Mouse (Mus musculus) lung, adult 18-20 months (tissue): Measurements from ENCODE around the gene Ncdn.

Experiments
- DNase-seq, 2 experiments: peaks; one replicate each; pipeline ENCODE4 v3.0.0; 2022; ENCODE audit warnings: mixed read lengths in 2 of 2

The Ncdn gene

DNA sequence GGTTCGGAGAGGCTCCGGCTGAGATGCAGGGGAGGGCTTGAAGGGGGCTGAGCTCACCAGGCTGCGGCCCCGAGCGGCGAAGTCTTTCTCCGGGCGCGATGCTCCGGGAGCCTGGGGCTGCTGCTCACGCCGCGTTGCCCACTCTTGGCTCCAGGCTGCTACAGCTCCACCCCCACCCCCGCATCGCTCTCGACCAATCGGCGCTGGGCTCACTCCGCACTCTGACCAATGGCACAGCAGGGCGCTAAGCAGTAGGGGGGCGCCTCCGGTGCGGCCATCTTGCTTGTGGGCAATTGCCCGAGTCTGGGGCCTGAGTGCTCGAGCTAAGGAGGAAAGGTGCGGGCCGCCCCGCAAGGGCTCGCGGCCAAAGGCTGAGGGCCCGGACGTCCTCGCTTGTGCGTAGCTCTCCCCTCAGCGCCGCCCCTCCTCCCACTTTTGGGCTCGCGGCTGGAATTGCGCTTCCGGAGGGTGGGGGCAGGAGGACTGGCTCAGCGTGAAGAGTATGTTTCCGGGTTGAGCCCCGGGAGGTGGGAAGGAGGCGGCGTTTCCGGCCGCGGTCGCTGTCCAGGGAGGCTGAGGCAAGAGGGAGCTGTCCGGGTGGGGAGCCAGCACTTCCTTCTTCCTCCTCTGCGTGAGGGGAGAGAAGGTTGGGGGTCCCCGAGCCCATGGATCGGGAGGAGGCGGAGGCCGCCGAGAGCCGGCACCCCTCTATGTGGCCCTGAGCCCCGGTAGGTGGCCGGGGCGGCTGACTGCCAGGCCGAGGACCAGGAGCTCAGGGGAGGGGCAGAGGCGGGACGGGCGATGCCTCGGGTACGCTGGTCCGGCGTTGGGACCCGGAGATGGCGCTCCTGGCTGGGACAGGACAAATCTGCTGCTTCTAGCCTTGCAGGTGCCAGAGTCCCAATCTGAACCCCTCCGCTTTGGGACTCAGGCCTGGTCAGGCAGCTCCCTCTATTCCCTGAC lies at the start of gene Ncdn, which contains the start of gene AU040320:
Gene Ncdn, minus strand, starts transcription at position 171 of the 963 bp plus-strand sequence.
Gene AU040320, plus strand, starts transcription at position 277 of the 963 bp plus-strand sequence.
- DNase-seq: peak; percentile 96 to 97

DNA sequence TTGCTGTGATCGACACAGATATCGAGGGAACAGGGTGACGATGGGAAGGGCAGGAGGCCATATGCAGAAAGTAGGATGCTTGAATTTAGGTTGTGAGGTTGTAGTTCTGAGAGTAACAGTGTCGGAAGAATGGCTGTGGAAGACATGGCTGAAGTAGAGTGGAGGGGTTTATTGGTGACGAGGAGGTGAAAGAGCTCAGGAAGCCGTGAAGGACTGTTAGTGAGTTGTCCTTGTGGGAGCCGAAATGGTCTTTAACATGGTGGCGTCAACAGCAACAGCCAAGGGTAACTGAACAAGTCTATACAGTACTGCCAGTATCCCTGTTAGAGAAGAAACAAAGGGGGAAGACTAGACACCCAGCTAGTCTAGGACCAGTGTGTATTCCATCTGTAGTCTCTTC lies 48.9 kb upstream of the Ncdn start:
- DNase-seq: no peak

DNA sequence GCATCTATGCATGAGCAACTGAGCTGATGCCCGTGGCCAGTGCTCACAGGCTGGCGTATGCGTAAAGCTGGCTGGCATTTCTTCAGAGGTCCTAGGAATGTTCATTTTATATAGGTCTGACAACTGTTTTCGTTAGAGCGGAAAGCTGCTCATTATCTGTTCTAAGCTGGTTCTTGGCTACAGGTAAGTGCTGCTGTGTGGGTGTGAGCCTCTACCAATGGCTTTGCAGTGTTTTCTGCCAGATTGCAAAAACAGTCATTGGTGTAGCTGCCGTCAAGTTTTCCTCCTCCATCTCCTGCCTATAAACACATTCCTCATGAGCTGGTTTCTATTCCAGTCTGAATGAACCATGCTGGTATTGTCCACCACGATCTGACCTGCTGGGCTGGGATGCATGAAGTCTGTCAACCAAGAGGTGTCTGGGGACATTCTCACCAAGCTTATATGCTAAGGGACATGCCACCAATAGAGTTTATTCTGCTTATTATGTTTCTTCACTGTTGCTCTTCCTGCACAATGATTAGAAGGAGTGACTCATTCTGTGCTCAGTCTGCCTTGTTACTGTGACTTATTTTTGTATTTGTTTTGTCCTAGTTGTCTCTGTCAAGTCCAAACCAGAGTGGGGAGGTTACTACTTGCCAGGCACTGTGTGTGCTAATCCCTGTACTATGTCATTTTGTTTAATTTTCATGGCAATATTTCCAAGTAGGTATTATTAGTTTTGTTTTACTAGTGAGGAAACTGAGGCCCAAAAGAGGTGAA lies 39.3 kb upstream of the Ncdn start:
- DNase-seq: no peak

DNA sequence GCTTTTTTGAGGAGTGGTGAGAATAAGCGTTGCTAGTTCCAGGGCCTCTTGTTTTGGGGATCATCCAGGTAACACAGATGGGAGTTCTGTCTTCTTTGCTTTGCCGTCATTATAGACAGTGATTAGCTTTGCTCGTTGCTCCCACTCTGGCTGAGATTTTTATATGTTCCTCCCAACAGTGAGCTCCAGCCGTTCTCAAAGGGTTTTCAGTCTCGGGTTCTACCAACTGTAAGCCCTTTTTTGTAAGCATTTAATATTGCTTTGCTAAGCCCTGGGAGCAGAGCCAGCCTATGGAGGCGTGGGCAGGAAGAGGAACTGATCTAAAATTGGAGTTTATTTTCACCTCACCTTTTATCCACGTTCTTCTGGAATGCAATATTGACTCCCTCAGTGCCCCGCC lies 29.8 kb upstream of the Ncdn start:
- peak in 1 of 2 experiments; percentile 7 for DNase-seq

DNA sequence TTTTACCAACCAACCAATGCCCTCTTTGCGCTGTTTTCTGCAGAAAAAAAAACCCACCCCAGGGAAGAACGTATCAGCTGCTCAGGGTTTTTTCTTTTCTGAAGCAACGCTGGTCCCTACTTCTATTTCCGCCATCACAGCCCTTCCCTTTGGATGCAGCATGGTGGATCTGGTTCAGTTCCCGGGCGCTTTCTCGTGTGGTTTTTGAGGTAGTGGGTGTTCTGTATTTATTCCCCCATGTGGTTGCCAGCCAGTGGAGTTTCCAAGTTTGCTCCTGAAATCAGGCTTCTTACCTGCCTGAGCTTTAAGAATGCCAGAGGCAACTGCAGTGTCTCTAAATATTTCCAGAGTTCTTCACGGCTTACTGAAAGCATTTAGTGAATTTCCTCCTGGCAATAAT lies 29.3 kb upstream of the Ncdn start:
- no peak for DNase-seq

DNA sequence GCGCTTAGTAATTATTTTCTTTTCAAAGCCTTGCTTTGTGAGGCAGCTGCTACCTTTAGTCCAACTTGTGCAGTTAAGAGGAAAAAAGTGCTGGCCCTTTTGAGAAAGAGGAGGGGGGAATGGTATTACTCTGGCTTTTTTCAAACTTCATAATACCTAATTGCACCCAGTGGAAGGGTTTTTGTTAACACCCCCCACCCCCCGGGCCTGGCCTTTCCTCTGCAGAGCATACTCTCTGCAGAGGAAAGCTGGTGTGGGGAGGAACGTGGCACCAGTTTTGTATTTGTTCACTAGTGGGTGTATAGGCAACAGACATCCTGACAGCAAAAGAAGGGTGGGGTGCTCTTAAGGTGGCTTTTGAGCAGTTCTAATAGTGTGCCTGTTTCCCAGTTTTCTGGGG lies 28.6 kb upstream of the Ncdn start:
- no peak for DNase-seq

DNA sequence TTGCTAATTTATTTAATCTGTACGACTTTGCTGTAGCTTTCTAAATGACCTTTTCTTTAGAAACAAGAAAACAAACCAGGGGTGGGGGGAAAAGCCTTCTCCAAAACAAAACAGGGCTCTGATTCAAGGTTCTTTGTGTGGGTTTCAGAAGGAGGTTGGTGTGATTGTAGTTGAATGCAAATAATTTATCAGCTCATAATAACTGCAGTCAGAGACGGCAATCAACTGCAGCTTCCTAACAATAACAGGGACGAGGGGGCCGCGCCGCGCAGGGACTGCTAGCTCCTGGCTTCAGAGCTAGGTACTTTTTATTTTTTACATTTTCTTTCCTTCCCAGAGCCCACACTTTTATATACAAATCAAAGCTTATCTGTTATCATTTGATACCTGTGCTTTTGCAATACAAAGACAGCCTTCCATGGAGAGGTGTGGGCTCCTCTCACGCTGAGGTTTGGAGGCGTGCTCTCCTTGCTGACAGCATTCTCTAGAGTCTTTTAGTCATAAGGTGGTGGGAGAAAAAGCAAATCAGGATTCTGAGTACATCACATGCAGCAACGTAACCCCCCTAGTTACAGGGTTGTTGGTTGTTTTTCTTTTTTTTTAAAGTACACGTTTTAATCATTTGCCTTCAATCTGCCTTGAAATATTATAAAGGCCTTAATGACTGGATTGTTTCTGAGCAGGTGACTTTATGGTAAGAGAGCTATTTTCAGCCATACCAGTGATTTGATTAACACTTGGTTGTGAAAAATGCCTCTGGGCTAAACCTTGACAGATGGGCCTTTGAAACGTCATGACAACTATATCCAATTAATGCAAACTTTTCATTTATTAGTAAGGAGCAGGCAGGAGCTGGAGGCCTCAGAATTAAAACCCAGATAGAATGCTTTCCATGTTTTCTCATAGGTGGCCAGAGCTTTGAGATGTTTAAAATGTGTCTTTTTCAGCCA lies 26.9 kb upstream of the Ncdn start:
- DNase-seq: no peak

DNA sequence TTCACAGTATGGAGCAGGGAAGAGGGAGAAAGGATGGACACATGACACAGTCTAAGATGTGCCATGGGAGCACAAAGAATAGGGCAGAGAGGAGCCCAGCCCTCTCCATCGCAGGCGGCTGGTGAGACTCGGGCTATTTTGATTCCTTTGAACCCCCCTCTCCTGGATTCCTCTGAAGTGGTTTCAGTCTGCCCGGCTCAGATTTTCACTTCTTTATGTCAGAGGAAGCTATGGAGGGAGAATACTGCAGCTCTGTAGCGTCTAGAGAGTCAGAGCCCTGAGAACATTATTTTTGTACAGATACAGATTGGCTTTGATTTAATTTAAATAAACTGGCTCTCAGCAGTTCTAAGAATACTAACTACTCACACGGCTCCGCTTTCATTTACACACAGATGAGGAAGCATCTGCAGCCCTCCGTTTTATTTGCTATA lies 25.9 kb upstream of the Ncdn start:
- no peak for DNase-seq

DNA sequence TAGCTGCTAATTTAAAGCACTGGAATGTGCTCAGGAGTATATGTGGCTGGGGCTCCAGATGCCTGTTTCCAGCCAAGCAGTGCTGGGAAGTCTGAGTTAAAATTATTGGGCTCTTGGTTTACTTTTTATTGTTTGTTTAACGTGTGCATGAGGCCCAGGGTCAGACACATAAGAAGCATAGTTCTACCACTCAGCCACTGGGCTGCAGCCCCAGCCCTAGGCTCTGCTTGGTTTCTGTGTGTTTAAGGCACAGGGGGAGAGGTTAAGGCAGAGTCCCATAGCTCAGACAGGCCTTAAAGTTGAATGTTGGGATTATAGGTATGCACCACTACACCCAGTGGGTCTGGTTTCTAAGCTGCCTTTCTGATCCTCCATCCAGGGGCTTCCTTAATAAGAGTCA lies 21.9 kb upstream of the Ncdn start:
- no peak for DNase-seq

DNA sequence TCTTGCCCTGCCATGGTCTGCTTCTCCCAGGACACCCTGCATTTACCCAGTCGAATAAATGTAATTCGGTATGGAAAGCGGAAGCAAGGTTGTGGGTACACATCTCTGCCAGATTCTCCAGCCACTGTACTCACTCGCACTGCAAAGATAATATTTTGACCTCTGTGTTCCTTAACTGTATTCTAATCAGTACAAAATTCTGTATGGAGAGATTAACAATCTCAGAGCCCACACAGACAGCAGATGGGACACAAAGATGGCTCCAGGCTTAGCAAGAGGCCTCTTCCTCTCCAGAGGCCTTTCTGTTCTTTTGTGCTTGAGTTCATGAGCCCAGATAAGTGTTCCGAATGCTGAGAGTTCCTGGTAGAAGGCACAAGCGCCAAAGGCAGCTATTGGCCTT lies 20.6 kb upstream of the Ncdn start:
- DNase-seq: no peak

DNA sequence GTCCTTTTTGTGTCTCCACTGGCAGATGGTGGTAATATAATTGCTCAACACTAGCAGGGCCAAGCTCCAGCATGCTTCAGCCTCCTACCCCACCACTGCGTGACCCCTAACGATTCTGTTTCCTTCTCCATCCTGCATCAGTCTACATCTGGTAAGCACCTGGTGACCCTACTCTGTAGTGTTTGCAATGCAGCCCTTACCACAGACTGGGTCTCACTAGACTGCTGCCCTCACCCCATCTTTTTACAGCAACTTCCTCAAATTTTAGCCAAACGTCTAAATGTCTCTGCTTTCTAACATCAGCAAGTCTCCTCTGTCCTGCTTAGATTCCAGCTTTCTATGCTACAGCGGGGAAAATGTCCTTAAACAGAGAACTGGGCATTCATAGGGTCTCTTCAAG lies 17.6 kb upstream of the Ncdn start:
- no peak for DNase-seq

DNA sequence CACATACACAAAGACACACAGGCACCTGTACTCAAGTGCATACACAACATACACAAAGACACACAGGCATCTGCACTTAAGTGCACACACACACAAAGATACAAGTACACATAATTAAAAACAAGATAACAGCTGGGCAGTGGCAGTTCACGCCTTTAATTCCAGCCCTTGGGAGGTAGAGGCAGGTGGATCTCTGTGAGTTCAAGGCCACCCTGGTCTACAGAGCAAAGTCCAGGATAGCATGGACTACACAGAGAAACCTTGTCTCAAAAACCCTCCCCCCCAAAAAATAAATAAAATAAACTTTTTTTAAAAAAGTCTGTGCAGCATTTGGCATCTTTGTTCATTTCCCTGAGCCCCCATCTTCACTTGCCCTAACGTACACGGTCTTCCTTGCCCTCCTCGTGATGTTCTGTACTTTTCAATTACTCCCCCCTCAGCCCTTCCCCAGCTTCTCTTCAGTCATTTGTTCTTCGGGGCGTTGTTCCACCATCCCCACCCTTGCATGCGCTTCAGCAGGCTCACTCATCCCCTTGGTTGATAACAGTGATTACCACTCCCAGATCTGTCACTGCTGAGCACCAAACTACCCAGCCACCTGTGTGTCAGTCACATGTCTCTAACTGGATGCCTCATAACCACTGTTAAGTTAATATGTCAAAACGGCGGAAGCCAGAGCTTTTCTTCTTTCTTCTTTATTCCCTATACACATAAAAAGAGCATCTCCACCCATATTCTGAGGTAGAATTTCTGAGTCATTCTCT lies 16.7 kb upstream of the Ncdn start:
- no peak for DNase-seq

DNA sequence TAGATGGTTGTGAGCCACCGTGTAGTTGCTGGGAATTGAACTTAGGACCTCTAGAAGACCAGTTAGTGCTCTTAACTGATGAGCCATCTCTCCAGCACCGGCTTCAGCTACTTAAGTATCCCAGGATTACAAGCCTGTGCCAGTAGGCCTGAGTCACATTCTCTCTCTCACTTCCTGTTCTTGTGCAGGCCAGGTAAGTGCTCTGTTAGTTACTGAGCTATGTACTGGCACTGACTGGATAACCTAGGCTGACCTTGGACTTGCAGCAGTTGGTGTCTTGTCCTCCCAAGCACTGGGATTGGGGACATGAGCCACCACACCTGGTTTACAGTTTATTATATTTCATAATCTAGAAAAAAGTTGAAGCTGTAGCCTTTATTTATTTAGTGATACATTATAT lies 10.2 kb upstream of the Ncdn start:
- DNase-seq: no peak

DNA sequence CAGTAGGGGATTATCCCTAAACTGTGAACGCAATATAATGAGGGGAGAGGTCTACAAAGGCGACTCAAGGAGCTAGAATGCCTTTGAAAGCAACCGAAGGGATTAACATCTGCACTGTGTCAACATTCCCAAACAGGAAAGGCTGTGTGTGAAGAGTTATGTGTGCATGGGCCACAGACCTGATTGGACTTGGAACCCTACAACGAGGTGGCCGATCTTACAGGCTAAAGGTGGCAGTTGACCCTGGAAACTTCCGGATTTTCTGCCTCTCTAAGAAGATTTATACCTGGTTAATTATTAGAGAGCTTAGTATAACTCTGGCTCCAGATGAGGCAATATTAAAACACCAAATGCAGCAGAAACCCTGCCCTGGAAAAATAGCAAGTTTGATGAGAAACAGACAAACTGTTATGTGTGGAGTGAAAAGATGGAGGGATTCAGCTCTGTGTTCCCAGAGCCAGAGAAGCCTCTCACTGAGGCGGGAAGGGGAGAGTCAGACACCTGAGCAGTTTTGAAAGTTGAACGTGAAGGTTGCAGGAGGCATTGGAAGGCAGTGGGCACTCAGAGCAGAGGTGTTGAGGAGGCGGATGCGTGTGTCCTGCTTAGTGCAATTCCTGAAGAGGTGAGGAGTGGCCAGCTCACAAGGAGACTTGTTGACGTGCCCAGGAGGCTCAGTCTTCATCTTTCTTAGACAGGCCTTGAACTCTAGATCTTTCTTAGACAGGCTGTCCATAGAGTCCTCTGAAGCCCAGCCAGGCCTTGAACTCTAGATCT lies 9.5 kb upstream of the Ncdn start:
- no peak for DNase-seq

DNA sequence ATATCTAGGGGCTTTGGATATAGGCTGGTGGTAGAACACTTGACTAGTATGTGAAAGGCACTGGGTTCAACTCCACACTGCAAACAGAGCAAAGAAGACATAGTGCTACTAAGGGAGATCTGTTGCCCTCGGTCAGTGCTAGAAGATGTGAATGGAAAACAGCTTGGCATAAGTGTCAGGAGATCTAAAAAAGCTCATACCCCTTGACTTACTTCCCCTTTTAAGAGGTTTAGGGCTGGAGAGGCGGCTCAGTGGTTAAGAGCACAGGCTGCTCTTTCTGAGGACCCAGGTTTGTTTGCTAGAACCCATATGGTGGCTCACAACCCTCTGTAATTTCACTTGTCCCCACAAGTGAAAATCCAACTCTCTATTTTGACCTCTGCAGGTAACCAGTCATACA lies 6.2 kb upstream of the Ncdn start:
- DNase-seq: no peak

DNA sequence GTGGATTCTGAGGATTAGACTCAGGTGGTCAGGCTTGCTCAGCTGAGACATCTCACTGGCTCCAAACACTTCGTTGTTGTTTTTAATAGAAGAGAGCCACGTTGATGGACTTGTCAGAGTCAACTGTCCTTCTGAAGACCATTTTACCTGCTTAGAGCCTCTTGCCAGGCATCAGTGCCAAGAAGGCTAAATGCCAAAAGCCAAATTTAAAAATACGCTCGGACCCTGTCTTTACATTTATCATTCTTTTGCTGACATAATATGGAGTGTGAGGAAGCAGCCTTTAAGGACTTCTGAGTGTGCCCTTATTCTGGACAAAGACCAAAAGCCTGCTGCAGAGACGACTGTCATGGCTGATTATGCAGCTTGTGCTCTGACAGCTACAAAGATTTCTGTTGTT lies 5.1 kb upstream of the Ncdn start:
- no peak for DNase-seq

DNA sequence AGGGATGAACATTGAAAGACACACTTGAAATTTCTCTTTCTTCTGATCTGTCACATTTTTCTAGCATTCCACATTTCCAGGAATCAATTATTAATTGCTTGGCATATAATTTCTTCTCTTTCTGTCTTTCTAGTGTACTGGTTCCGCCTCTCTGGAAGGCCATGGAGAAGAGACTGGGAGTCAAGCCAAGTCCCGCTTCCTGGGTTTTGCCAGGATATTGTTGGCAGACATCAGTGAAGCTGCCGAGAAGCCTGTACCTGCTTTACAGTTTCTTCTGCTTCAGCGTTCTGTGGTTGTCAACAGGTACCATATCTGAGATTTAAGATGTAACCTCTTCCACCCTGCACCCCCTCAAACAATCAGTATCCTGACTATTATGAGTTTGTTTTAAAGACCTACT lies 3.5 kb upstream of the Ncdn start:
- peak in 1 of 2 experiments; percentile 34 for DNase-seq

DNA sequence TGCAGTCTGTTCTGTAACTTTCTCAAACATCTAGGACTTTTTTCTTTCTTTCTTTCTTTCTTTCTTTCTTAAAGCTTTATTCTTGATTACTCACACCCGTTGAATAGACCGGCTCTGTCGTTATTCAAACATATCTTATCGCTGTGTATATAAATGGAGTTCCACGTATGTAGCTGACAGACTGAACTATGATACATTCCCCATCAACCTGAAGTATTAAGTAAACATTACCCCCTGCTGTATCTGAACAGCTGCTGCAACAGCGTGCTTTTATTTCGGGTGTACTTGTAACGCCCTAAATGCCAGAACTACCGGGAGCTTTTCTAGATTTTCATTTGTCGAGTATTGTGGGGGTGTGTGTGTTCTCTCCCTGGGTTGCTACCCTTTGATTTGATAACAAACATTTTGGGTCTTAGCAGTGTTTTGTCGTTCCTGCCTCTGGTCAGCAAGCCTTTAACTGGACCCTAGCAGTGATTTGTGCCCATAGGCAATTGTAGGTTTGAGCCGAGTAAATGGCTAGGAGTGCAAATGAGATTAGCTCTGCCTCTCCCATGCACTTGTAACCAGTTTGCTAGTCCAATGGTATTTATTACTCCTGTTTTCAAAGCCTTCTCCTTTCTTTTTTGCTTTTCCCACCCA lies 1.6 kb upstream of the Ncdn start:
- DNase-seq: no peak

DNA sequence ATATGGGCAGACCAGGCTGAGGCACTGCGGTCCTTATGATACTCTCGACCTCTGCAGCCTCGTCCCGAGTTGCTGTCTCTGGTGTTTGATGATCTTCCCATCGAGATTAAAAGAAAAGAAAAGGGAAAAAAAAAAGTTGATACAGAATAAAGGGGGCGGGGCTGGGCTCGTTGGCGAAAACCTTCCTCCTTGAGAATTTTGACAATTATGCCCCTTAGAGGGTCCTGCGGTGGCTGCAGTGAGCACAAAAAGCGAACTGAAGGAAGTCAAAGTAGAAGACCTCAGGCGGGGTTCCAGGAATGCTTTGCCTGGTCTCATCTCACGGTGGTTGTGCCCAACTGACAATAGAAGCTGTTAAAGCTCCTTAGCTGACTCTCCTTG lies 983 bp upstream of the Ncdn start:
- DNase-seq: no peak

DNA sequence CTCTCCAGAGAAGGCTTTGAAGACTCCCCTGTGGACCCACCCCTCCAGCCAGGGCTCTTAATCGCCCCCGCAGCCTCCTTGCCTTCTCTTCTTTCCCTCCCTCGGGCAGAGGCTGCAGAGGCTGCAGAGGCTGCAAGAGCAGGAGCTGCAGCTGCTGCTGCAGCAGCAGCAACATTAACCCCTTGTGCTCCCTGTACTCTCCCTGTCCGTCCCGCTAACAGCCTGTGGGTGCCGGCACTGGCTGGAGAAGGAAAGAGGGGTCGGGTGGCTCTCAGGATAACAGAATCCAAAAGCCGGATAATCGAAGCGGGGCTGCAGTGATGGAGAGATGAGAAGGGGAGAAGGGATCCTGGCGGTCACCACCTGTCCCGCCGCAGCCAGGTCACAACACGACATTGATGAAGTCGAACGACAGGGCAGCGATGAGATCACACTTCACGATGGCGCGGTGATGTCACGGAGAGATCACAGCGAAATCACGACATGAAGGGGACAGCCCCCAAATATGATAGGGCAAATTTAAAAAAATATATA lies 563 bp downstream of the Ncdn start:
- DNase-seq: peak in 1 of 2 experiments; percentile 25
